Mouse (Mus musculus) CH12.LX (cell line): ENCODE measurements at regions not wholly inside any gene's neighbourhood (a gene's known extent, or its start where the extent isn't known, plus 50 kb on each side); places are given as distances from the start of the nearest gene placed in this dataset.

ENCODE experiments used
- DNase-seq: peaks from one replicate; pipeline ENCODE4 v3.0.0-alpha.2; 2013; ENCODE audit errors: extremely low read depth
- H3K27ac ChIP-seq: 2 replicates; pipeline ENCODE4 v1.5.1; 2012; ENCODE audit warnings: low read depth, mild to moderate bottlenecking, control low read depth, moderate library complexity; ENCODE audit not compliant: insufficient read depth
- H3K27me3 ChIP-seq: replicated peaks from 2 replicates; pipeline ENCODE3; 2012; ENCODE audit warnings: inconsistent platforms
- H3K36me3 ChIP-seq, 2 experiments: replicated peaks in 1 of 2; 2 replicates each; pipeline versions ENCODE3 to v1.6.1; 2012; ENCODE audit warnings: inconsistent platforms in 1 of 2, low read length in 1 of 2, mild to moderate bottlenecking in 1 of 2, mixed read lengths in 1 of 2, moderate library complexity in 1 of 2; ENCODE audit not compliant: control insufficient read depth in 1 of 2, insufficient read depth in 1 of 2
- H3K4me1 ChIP-seq, 2 experiments: 2 replicates each; pipeline ENCODE4 v1.6.1; 2012; ENCODE audit warnings: inconsistent platforms in 1 of 2, moderate library complexity in 1 of 2; ENCODE audit not compliant: insufficient read depth in 2 of 2, control insufficient read depth in 1 of 2
- H3K4me2 ChIP-seq: 2 replicates; pipeline ENCODE4 v1.6.1; 2012; ENCODE audit warnings: low read depth, mild to moderate bottlenecking, control low read depth; ENCODE audit not compliant: poor library complexity, insufficient read depth, severe bottlenecking
- H3K4me3 ChIP-seq, 3 experiments: fragments of 150-350 bp in 1 of 3; sonication (generic) in 1 of 3; replicated peaks in 1 of 3; 2 replicates each; pipeline versions ENCODE3 to v1.5.1; 2011 to 2012; ENCODE audit warnings: low read depth in 2 of 3, low read length in 2 of 3, mild to moderate bottlenecking in 2 of 3, moderate library complexity in 2 of 3, control low read depth in 1 of 3, improper control_type of control experiment in 1 of 3, inconsistent platforms in 1 of 3, mixed read lengths in 1 of 3; ENCODE audit not compliant: poor library complexity in 1 of 3
- H3K79me2 ChIP-seq: replicated peaks from 2 replicates; pipeline ENCODE4 v1.6.1; 2012; ENCODE audit warnings: mild to moderate bottlenecking, moderate library complexity; ENCODE audit not compliant: control insufficient read depth, poor library complexity, insufficient read depth, severe bottlenecking; ENCODE audit errors: extremely low read depth
- H3K9ac ChIP-seq: 2 replicates; pipeline ENCODE4 v1.6.1; 2012; ENCODE audit warnings: low read depth, mild to moderate bottlenecking, control low read depth, moderate library complexity; ENCODE audit not compliant: insufficient read depth
- H3K9me3 ChIP-seq: replicated peaks from 2 replicates; pipeline ENCODE3; 2012; ENCODE audit warnings: low read length, inconsistent platforms, mixed read lengths
- BHLHE40 ChIP-seq: IDR thresholded peaks from 2 replicates; pipeline ENCODE4 v1.6.1; 2011; ENCODE audit warnings: mild to moderate bottlenecking, low read depth, low read length, improper control_type of control experiment
- CHD2 ChIP-seq: IDR thresholded peaks from 2 replicates; pipeline ENCODE4 v1.6.1; 2011; ENCODE audit warnings: low read length, improper control_type of control experiment
- CTCF ChIP-seq, 2 experiments: IDR thresholded peaks in 1 of 2; conservative IDR thresholded peaks in 1 of 2; 2 replicates each; pipeline ENCODE4 v1.5.1; 2011 to 2012; ENCODE audit warnings: low read depth in 2 of 2, low read length in 2 of 2, improper control_type of control experiment in 1 of 2, inconsistent platforms in 1 of 2, mild to moderate bottlenecking in 1 of 2, moderate library complexity in 1 of 2
- E2F4 ChIP-seq: IDR thresholded peaks from 2 replicates; pipeline ENCODE4 v1.6.1; 2011; ENCODE audit warnings: low read depth, low read length, improper control_type of control experiment; ENCODE audit not compliant: insufficient replicate concordance
- ELF1 ChIP-seq: IDR thresholded peaks from 2 replicates; pipeline ENCODE4 v1.6.1; 2014; ENCODE audit warnings: low read depth, mild to moderate bottlenecking, inconsistent platforms, low read length, improper control_type of control experiment
- EP300 ChIP-seq: IDR thresholded peaks from 2 replicates; pipeline ENCODE4 v1.6.1; 2011; ENCODE audit warnings: low read length, improper control_type of control experiment
- ETS1 ChIP-seq: conservative IDR thresholded peaks from 2 replicates; pipeline ENCODE4 v1.6.1; 2012; ENCODE audit warnings: low read depth, mild to moderate bottlenecking, inconsistent platforms, low read length, improper control_type of control experiment, moderate library complexity
- HCFC1 ChIP-seq: IDR thresholded peaks from 2 replicates; pipeline ENCODE4 v1.6.1; 2012; ENCODE audit warnings: low read depth, mild to moderate bottlenecking, inconsistent platforms, low read length, improper control_type of control experiment
- JUN ChIP-seq: IDR thresholded peaks from 2 replicates; pipeline ENCODE4 v1.6.1; 2011; ENCODE audit warnings: low read depth, mild to moderate bottlenecking, low read length, improper control_type of control experiment, moderate library complexity; ENCODE audit not compliant: insufficient read depth
- JUND ChIP-seq: conservative IDR thresholded peaks from 2 replicates; pipeline ENCODE4 v1.6.1; 2011; ENCODE audit warnings: low read depth, low read length, improper control_type of control experiment
- MAFK ChIP-seq: IDR thresholded peaks from 2 replicates; pipeline ENCODE4 v1.6.1; 2011; ENCODE audit warnings: low read length, improper control_type of control experiment; ENCODE audit not compliant: insufficient replicate concordance
- MEF2A ChIP-seq: IDR thresholded peaks from 2 replicates; pipeline ENCODE4 v1.6.1; 2014; ENCODE audit warnings: low read depth, mild to moderate bottlenecking, inconsistent platforms, low read length, improper control_type of control experiment, borderline replicate concordance
- MXI1 ChIP-seq: IDR thresholded peaks from 2 replicates; pipeline ENCODE4 v1.6.1; 2011; ENCODE audit warnings: mild to moderate bottlenecking, low read depth, low read length, improper control_type of control experiment
- NRF1 ChIP-seq: IDR thresholded peaks from 2 replicates; pipeline ENCODE4 v1.6.1; 2014; ENCODE audit warnings: low read depth, mild to moderate bottlenecking, inconsistent platforms, low read length, improper control_type of control experiment, moderate library complexity
- PAX5 ChIP-seq: IDR thresholded peaks from 2 replicates; pipeline ENCODE4 v1.6.1; 2012; ENCODE audit warnings: low read length, inconsistent platforms, mixed read lengths
- POLR2A ChIP-seq: IDR thresholded peaks from 2 replicates; pipeline ENCODE4 v1.6.1; 2011; ENCODE audit warnings: low read depth, mild to moderate bottlenecking, improper control_type of control experiment, low read length
- POLR2AphosphoS2 ChIP-seq: IDR thresholded peaks from 2 replicates; pipeline ENCODE4 v1.6.1; 2011; ENCODE audit warnings: low read depth, low read length, improper control_type of control experiment
- RCOR1 ChIP-seq: conservative IDR thresholded peaks from 2 replicates; pipeline ENCODE4 v1.6.1; 2012; ENCODE audit warnings: low read depth, mild to moderate bottlenecking, inconsistent platforms, low read length, improper control_type of control experiment
- SIN3A ChIP-seq: IDR thresholded peaks from 2 replicates; pipeline ENCODE4 v1.6.1; 2012; ENCODE audit warnings: low read length, improper control_type of control experiment, inconsistent platforms
- TBP ChIP-seq: conservative IDR thresholded peaks from 2 replicates; pipeline ENCODE4 v1.6.1; 2011; ENCODE audit warnings: low read depth, low read length, improper control_type of control experiment
- TCF12 ChIP-seq: IDR thresholded peaks from 2 replicates; pipeline ENCODE4 v1.6.1; 2014; ENCODE audit warnings: low read depth, mild to moderate bottlenecking, inconsistent platforms, low read length, improper control_type of control experiment
- UBTF ChIP-seq: IDR thresholded peaks from 2 replicates; pipeline ENCODE4 v1.6.1; 2012; ENCODE audit warnings: low read depth, mild to moderate bottlenecking, inconsistent platforms, low read length, improper control_type of control experiment, moderate library complexity
- USF1 ChIP-seq: IDR thresholded peaks from 2 replicates; pipeline ENCODE4 v1.6.1; 2014; ENCODE audit warnings: low read depth, mild to moderate bottlenecking, inconsistent platforms, low read length, improper control_type of control experiment
- USF2 ChIP-seq: conservative IDR thresholded peaks from 2 replicates; pipeline ENCODE4 v1.6.1; 2011; ENCODE audit warnings: low read depth, low read length, improper control_type of control experiment
- ZC3H11A ChIP-seq: IDR thresholded peaks from 2 replicates; pipeline ENCODE4 v1.6.1; 2012; ENCODE audit warnings: low read depth, mild to moderate bottlenecking, inconsistent platforms, low read length, improper control_type of control experiment
- ZKSCAN1 ChIP-seq: IDR thresholded peaks from 2 replicates; pipeline ENCODE4 v1.6.1; 2012; ENCODE audit warnings: low read depth, inconsistent platforms, low read length, improper control_type of control experiment, borderline replicate concordance
- ZNF384 ChIP-seq: IDR thresholded peaks from 2 replicates; pipeline ENCODE4 v1.6.1; 2012; ENCODE audit warnings: low read depth, low read length, improper control_type of control experiment, inconsistent platforms
- dilution Hi-C: fragments of 300-500 bp; cut with MboI; formaldehyde crosslinking; loops from 2 replicates; pipeline ENCODE4 v1.14.3; 2020; ENCODE audit warnings: low sequenced_read_pairs; ENCODE audit not compliant: extremely low pct_unique_long_range_greater_than_20kb, extremely low pct_ligation_motif_present
- in situ Hi-C: fragments of 300-500 bp; cut with MboI; formaldehyde crosslinking; loops from 3 replicates; pipeline ENCODE4 v1.14.3; 2019; ENCODE audit warnings: low sequenced_read_pairs, low pct_ligation_motif_present, low pct_unique_long_range_greater_than_20kb, mixed read lengths

GRCm38 (mm10) chr4:51992482-51992881, 446.6 kb upstream of the Smc2 start:
- H3K36me3 ChIP-seq, result no peaks in the 10 kb centered on the region
- DNase-seq, result no peak
- dilution Hi-C loops, result no loop called here

GRCm38 (mm10) chr4:52036765-52037353, 402.2 kb upstream of the Smc2 start:
- no peak for DNase-seq
- Histone ChIP-seq H3K9me3 (peaks cover 11% of the 10 kb centered on the region), H3K27ac (no peak overlapping the region), H3K36me3 (no peaks in the 10 kb centered on the region), H3K4me3 (no peak overlapping the region), H3K4me1 (no peaks in the 10 kb centered on the region), H3K79me2 (no peaks in the 10 kb centered on the region), H3K9ac (no peak overlapping the region), H3K4me2 (no peak overlapping the region), H3K27me3 (no peaks in the 10 kb centered on the region)
- in situ Hi-C loops (no loop called here), dilution Hi-C loops (no loop called here)
- no peak for TF ChIP-seq MAFK
- TF ChIP-seq ETS1, result no peak
- no peak for TF ChIP-seq CTCF (conservative IDR thresholded peaks at IDR 0.05 in 1 of 2, IDR thresholded peaks at IDR 0.05 in 1 of 2; ENCODE audit: low read depth in 2 of 2, low read length in 2 of 2)
- TF ChIP-seq JUN, result no peak
- no peak for TF ChIP-seq SIN3A
- TF ChIP-seq MXI1, result no peak
- TF ChIP-seq PAX5, result no peak
- TF ChIP-seq POLR2AphosphoS2, result no peak
- no peak for TF ChIP-seq EP300
- TF ChIP-seq E2F4, result no peak
- no peak for TF ChIP-seq NRF1
- TF ChIP-seq MEF2A, result no peak

More at GRCm38 (mm10) chr4:51992482-51992881, 446.6 kb upstream of the Smc2 start:
- Histone ChIP-seq H3K9ac (no peak overlapping the region), H3K27me3 (no peaks in the 10 kb centered on the region), H3K27ac (no peak overlapping the region), H3K9me3 (peaks cover 22% of the 10 kb centered on the region), H3K79me2 (no peaks in the 10 kb centered on the region), H3K4me2 (no peak overlapping the region), H3K4me3 (no peak overlapping the region), H3K4me1 (no peaks in the 10 kb centered on the region)
- TF ChIP-seq BHLHE40 (no peak), MEF2A (no peak), TCF12 (no peak), HCFC1 (no peak), UBTF (no peak), USF1 (no peak), ZKSCAN1 (no peak), ZNF384 (no peak), CTCF (conservative IDR thresholded peaks at IDR 0.05 in 1 of 2, IDR thresholded peaks at IDR 0.05 in 1 of 2; ENCODE audit: low read depth in 2 of 2, low read length in 2 of 2) (no peak), JUND (no peak), ELF1 (no peak), CHD2 (no peak), MXI1 (no peak), TBP (no peak), USF2 (no peak), POLR2A (no peak), ZC3H11A (no peak), RCOR1 (no peak)
- in situ Hi-C loops, result no loop called here
